8 mouse cellular contexts compared by ENCODE assay signal in genomic region chr11:27753212-27753912, GRCm38 (mm10).
DNase-seq lines count a peak whose midpoint lies in the region; ATAC-seq lines count a peak whose summit lies in the region.

No protein-coding gene starts in this region.

- no peaks in the 10 kb centered on the region for H3K9me3 ChIP-seq in kidney, embryonic 16.5 days (ENCODE audit: low read length)
- no peaks in the 10 kb centered on the region for H3K9me3 ChIP-seq in limb, embryonic 12.5 days
- H3K9me3 ChIP-seq in neural tube, embryonic 12.5 days: no peaks in the 10 kb centered on the region

- peak; percentile 65; the same call in 1 of the 2 replicates for ATAC-seq in kidney, embryonic 16.5 days (ENCODE audit: low FRiP score, low TSS enrichment)
- ATAC-seq in limb, embryonic 12.5 days (ENCODE audit: insufficient number of reproducible peaks, insufficient read depth, low FRiP score, low TSS enrichment, low read depth): peak; percentile 31; the same call in 1 of the 2 replicates
- peak; percentile 80; the same call in 1 of the 2 replicates for ATAC-seq in neural tube, embryonic 12.5 days (ENCODE audit: low FRiP score, low read depth)
- ATAC-seq in inflammation-experienced regulatory T-cells, adult 6 months: no peak

- DNase-seq in 3134 (ENCODE audit: extremely low read depth, insufficient read length, low spot score) (peak; percentile 1), ES-CJ7 (ENCODE audit: low read depth, low spot score) (peak; percentile 88)
- peak; percentile 10 to 17 for DNase-seq in cerebellum, postnatal 36 days
- peak; percentile 5 to 28 for DNase-seq in frontal cortex, postnatal 36 days (ENCODE audit: low spot score in 2 of 2)

- H3K4me3 ChIP-seq in kidney, embryonic 16.5 days (ENCODE audit: low read length): no peak overlapping the region
- H3K4me3 ChIP-seq in limb, embryonic 12.5 days (replicated peaks): no peak overlapping the region
- H3K4me3 ChIP-seq in neural tube, embryonic 12.5 days: no peak overlapping the region

- no peaks in the 10 kb centered on the region for H3K27me3 ChIP-seq in kidney, embryonic 16.5 days (ENCODE audit: insufficient read depth, low read length)
- no peaks in the 10 kb centered on the region for H3K27me3 ChIP-seq in limb, embryonic 12.5 days
- H3K27me3 ChIP-seq in neural tube, embryonic 12.5 days (replicated peaks): no peaks in the 10 kb centered on the region

- H3K4me2 ChIP-seq in kidney, embryonic 16.5 days (replicated peaks; ENCODE audit: low read depth, low read length): no peak overlapping the region
- H3K4me2 ChIP-seq in limb, embryonic 12.5 days: no peak overlapping the region
- H3K4me2 ChIP-seq in neural tube, embryonic 12.5 days (replicated peaks): no peak overlapping the region

- no peak overlapping the region for H3K27ac ChIP-seq in kidney, embryonic 16.5 days (ENCODE audit: low read length)
- H3K27ac ChIP-seq in limb, embryonic 12.5 days: no peak overlapping the region
- no peak overlapping the region for H3K27ac ChIP-seq in neural tube, embryonic 12.5 days

- H3K4me1 ChIP-seq in kidney, embryonic 16.5 days (ENCODE audit: insufficient read depth, low read length): no peaks in the 10 kb centered on the region
- H3K4me1 ChIP-seq in limb, embryonic 12.5 days (replicated peaks): no peaks in the 10 kb centered on the region
- no peaks in the 10 kb centered on the region for H3K4me1 ChIP-seq in neural tube, embryonic 12.5 days

- H3K36me3 ChIP-seq in kidney, embryonic 16.5 days (ENCODE audit: insufficient read depth, low read length): no peaks in the 10 kb centered on the region
- H3K36me3 ChIP-seq in limb, embryonic 12.5 days: no peaks in the 10 kb centered on the region
- H3K36me3 ChIP-seq in neural tube, embryonic 12.5 days: no peaks in the 10 kb centered on the region

- 43% methylated on average over 11 of the region's 11 CpGs for WGBS in kidney, embryonic 16.5 days
- 40% methylated on average over 11 of the region's 11 CpGs for WGBS in limb, embryonic 12.5 days
- 50% methylated on average over 11 of the region's 11 CpGs for WGBS in neural tube, embryonic 12.5 days

- H3K9ac ChIP-seq in kidney, embryonic 16.5 days (replicated peaks; ENCODE audit: low read length): no peak overlapping the region
- no peak overlapping the region for H3K9ac ChIP-seq in limb, embryonic 12.5 days (replicated peaks)
- no peak overlapping the region for H3K9ac ChIP-seq in neural tube, embryonic 12.5 days

Comparison
In these comparisons a context has a peak if more than half of its experiments do, and no peak if none do; other contexts are left out.
1. DNase-seq: peak in every context shown above with its lines; median percentile 88 in ES-CJ7; 16 in frontal cortex, postnatal 36 days; 14 in cerebellum, postnatal 36 days; 1 in 3134.